Mouse (Mus musculus) bone marrow, adult 2 months (tissue): ENCODE data around the gene Olfr191. TPM values are rescaled to one million over a fixed set of nuclear protein-coding genes. Genes with fewer than 3 reads are reported as not detected.
"Not testable (repeated sequence)": the region's sequence is repeated elsewhere in the genome, so short reads cannot be mapped to it uniquely, and the experiment has no call there.

Source experiments
- H3K27ac ChIP-seq: fragments of 200-500 bp; 2 replicates; pipeline ENCODE4 v1.5.1; 2012; ENCODE audit warnings: low read depth, mild to moderate bottlenecking, control low read depth, inconsistent platforms, low read length; ENCODE audit not compliant: control insufficient read depth, poor library complexity, insufficient read depth
- H3K4me1 ChIP-seq: fragments of 200-500 bp; 2 replicates; pipeline ENCODE4 v1.6.1; 2011; ENCODE audit warnings: low read length; ENCODE audit not compliant: control insufficient read depth, insufficient read depth
- H3K4me3 ChIP-seq: fragments of 200-500 bp; replicated peaks from 2 replicates; pipeline ENCODE3; 2011; ENCODE audit warnings: mild to moderate bottlenecking, low read depth, low read length, control low read depth; ENCODE audit not compliant: control insufficient read depth
- CTCF ChIP-seq: fragments of 200-500 bp; IDR thresholded peaks from 2 replicates; pipeline ENCODE4 v1.5.1; 2011; ENCODE audit warnings: low read length, control low read depth; ENCODE audit not compliant: control insufficient read depth, insufficient read depth
- POLR2A ChIP-seq: fragments of 200-500 bp; IDR thresholded peaks from 2 replicates; pipeline ENCODE4 v1.6.1; 2011; ENCODE audit warnings: low read depth, mild to moderate bottlenecking, control low read depth, low read length, borderline replicate concordance; ENCODE audit not compliant: control insufficient read depth
- WGBS: fragments of 180-500 bp; shearing (Covaris S2); methylation state at CpG from one replicate; pipeline ENCODE4 v1.1.7; 2018; 5-methylcytosine and 5-hydroxymethylcytosine counted together
- polyA plus RNA-seq: library from polyadenylated mRNA; stranded (reverse); fragments of >200 nt; gene quantifications from 2 replicates; pipeline ENCODE4 v1.2.4, GENCODE M21; 2011; ENCODE audit warnings: low replicate concordance; ENCODE audit not compliant: missing spikeins, insufficient read depth, insufficient read length

Olfr191 gene
- polyA plus RNA-seq = not detected in 2 replicates

- H3K4me1 ChIP-seq, H3K4me3 ChIP-seq, H3K27ac ChIP-seq: not testable (repeated sequence)
- 42% methylated on average over 1 of the region's 1 CpGs for WGBS
Measured at GRCm38 (mm10) chr16:59089722-59090121, at the start of gene Olfr191. Gene Olfr191, minus strand, starts transcription at chr16:59089822.

DNA sequence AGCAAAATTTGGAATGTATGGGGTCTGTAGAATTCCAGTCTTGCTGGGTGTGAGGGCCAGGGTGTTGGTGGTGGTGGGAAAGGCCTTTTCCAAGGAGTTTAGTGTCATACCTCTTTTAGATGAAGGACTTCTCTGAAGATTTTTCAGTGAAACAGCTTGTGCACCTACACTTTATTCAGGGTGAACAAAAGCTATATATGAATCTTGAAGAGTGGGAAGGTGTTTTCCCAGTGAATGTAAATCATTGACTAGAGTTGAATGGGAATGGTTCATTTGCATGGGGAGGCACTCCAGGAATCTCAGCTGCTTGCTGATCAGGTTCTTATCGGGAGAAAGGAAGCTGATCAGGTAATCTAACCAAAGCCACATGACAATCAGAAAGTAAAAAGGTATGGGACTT lies 41.1 kb upstream of the Olfr191 start:
- Histone ChIP-seq H3K4me3 (no peak overlapping the region), H3K4me1 (no peaks in the 10 kb centered on the region), H3K27ac (no peak overlapping the region)
- 79% methylated on average over 1 of the region's 1 CpGs for WGBS
- no peak for TF ChIP-seq POLR2A
- TF ChIP-seq CTCF = no peak

GRCm38 (mm10) chr16:59120969-59121368 lies 31.3 kb upstream of the Olfr191 start, which contains the start of gene Olfr194:
Gene Olfr194, minus strand, starts transcription at chr16:59121069.
- H3K4me3 ChIP-seq = no peak within 1 kb of the TSS
- TF ChIP-seq CTCF (no peak), POLR2A (no peak)
- H3K4me1 ChIP-seq = no peaks in the 10 kb centered on the region
- H3K27ac ChIP-seq = no peak within 1 kb of the TSS

- TF ChIP-seq POLR2A (no peak), CTCF (no peak)
- no peak within 1 kb of the TSS for H3K4me3 ChIP-seq
- H3K4me1 ChIP-seq = no peaks in the 10 kb centered on the region
- WGBS = 70% methylated on average over 1 of the region's 1 CpGs
- no peak within 1 kb of the TSS for H3K27ac ChIP-seq
Measured at GRCm38 (mm10) chr16:59111781-59112180, 22.2 kb upstream of the Olfr191 start, which contains the start of gene Olfr193. Gene Olfr193, minus strand, starts transcription at chr16:59111881.

DNA sequence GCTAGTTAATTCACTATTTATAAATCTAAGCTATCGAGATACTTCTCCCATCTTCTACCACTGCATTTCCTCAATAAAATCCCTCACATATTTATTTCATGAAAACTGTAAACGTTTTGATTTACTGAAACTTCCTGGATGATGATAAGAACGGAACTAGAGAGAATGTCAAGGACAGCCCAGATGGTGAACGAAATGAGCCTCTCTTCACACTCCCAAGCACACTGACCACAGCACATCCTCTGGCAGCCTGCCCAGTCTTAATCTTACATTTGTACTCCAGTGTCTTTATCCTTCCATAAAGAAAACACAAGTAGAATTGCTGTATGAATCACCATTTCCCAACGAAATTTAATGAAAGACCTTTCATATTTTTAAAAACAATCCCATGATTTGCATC lies 18.9 kb upstream of the Olfr191 start:
- H3K4me3 ChIP-seq, H3K4me1 ChIP-seq, H3K27ac ChIP-seq: not testable (repeated sequence)
- 50% methylated on average over 5 of the region's 5 CpGs for WGBS

DNA sequence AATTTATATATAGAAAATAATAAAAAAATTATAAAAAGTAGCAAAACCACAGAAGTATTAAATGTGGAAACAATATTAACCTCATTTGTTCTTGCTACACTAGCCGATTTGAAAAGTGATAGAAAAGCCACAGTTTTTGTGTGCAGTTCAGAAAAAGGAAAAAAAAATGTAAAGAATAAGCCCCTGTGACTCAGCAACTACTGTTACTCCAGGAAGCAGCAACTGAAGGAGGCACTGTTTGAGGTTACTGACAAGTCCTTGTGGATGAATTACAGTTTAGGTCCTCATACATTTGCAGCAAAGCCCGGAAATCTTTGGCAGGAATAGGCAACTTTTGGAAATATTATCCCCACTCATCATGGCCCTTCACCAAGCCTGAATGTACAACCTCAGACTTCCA lies 15.7 kb upstream of the Olfr191 start:
- H3K27ac ChIP-seq = no peak overlapping the region
- WGBS = 64% methylated on average over 2 of the region's 2 CpGs
- H3K4me3 ChIP-seq = no peak overlapping the region
- TF ChIP-seq CTCF (no peak), POLR2A (no peak)
- no peaks in the 10 kb centered on the region for H3K4me1 ChIP-seq

GRCm38 (mm10) chr16:59081113-59081512 lies 8.5 kb downstream of the Olfr191 start:
- H3K4me1 ChIP-seq, H3K27ac ChIP-seq, H3K4me3 ChIP-seq: not testable (repeated sequence)
- 64% methylated on average over 2 of the region's 2 CpGs for WGBS

- Histone ChIP-seq H3K4me3 (no peak within 1 kb of the TSS), H3K4me1 (no peaks in the 10 kb centered on the region), H3K27ac (no peak within 1 kb of the TSS)
- no peak for TF ChIP-seq CTCF
- TF ChIP-seq POLR2A = no peak
- WGBS = 75% methylated on average over 5 of the region's 5 CpGs
Measured at GRCm38 (mm10) chr16:59077905-59078304, 11.7 kb downstream of the Olfr191 start, which contains the start of gene Olfr190. Gene Olfr190, minus strand, starts transcription at chr16:59078005.

- no peak overlapping the region for H3K27ac ChIP-seq
- H3K4me1 ChIP-seq = no peaks in the 10 kb centered on the region
- 78% methylated on average over 1 of the region's 1 CpGs for WGBS
- H3K4me3 ChIP-seq = no peak overlapping the region
- no peak for TF ChIP-seq POLR2A
- no peak for TF ChIP-seq CTCF
Measured at GRCm38 (mm10) chr16:59073520-59073919, 16.1 kb downstream of the Olfr191 start.
